Mouse (Mus musculus) liver, embryonic 16.5 days (tissue): ENCODE data around the gene Kif17. TPM values are rescaled to one million over a fixed set of nuclear protein-coding genes. Genes with fewer than 3 reads are reported as not detected.
"Not testable (repeated sequence)": the region's sequence is repeated elsewhere in the genome, so short reads cannot be mapped to it uniquely, and the experiment has no call there.

Source experiments
- ATAC-seq: fragments of 200-750 bp; cut with Nextera tagmentation; 2 replicates; pipeline ENCODE4 v1.8.0; 2017; ENCODE audit warnings: low read depth, mild to moderate bottlenecking, moderate number of reproducible peaks, moderate library complexity
- H3K27ac ChIP-seq: fragments of 300-500 bp; sonication (generic); 2 replicates; pipeline ENCODE4 v1.5.1; 2014; ENCODE audit warnings: mild to moderate bottlenecking, low read length
- H3K27me3 ChIP-seq: fragments of 300-500 bp; sonication (generic); 2 replicates; pipeline ENCODE4 v1.6.1; 2014; ENCODE audit warnings: low read depth, low read length, mixed read lengths; ENCODE audit not compliant: control insufficient read depth, insufficient read depth
- H3K36me3 ChIP-seq: fragments of 300-500 bp; sonication (generic); 2 replicates; pipeline ENCODE4 v1.6.1; 2014; ENCODE audit warnings: mild to moderate bottlenecking; ENCODE audit not compliant: control insufficient read depth, insufficient read depth
- H3K4me1 ChIP-seq: fragments of 300-500 bp; sonication (generic); 2 replicates; pipeline ENCODE4 v1.6.1; 2014; ENCODE audit warnings: low read depth, low read length, mixed read lengths; ENCODE audit not compliant: control insufficient read depth
- H3K4me2 ChIP-seq: fragments of 300-500 bp; sonication (generic); 2 replicates; pipeline ENCODE4 v1.6.1; 2014; ENCODE audit warnings: low read depth, low read length, mixed read lengths
- H3K4me3 ChIP-seq: fragments of 300-500 bp; sonication (generic); 2 replicates; pipeline ENCODE4 v1.5.1; 2014; ENCODE audit warnings: low read depth, mild to moderate bottlenecking, low read length
- H3K9ac ChIP-seq: fragments of 300-500 bp; sonication (generic); 2 replicates; pipeline ENCODE4 v1.6.1; 2014; ENCODE audit warnings: low read depth, low read length
- H3K9me3 ChIP-seq: fragments of 300-500 bp; sonication (generic); replicated peaks from 2 replicates; pipeline ENCODE4 v1.6.1; 2016; ENCODE audit warnings: low read length; ENCODE audit not compliant: control insufficient read depth
- WGBS: fragments of 180-500 bp; shearing (Covaris S2); extraction: QIAGEN DNeasy Blood & Tissue Kit; methylation state at CpG from one replicate; pipeline ENCODE4 v1.1.7; 2014; ENCODE audit not compliant: insufficient replicate concordance; 5-methylcytosine and 5-hydroxymethylcytosine counted together
- polyA plus RNA-seq: library from polyadenylated mRNA; unstranded; fragments of >200 nt; fragmentation: Nextera tagmentation; extraction: Ambion mirVana; gene quantifications from 2 replicates; pipeline ENCODE4 v1.2.1, GENCODE M21; 2015

Gene Kif17
- polyA plus RNA-seq, 1 experiment from 2014 or later, result 0.35 TPM

- H3K4me3 ChIP-seq, result peak overlapping the region; percentile 93
- no peaks in the 10 kb centered on the region for H3K9me3 ChIP-seq
- peaks cover 13% of the 10 kb centered on the region for H3K4me1 ChIP-seq
- H3K4me2 ChIP-seq, result peak overlapping the region; percentile 69
- H3K27ac ChIP-seq, result peak overlapping the region; percentile 93
- H3K36me3 ChIP-seq, result no peaks in the 10 kb centered on the region
- ATAC-seq, result peak; percentile 93
- H3K27me3 ChIP-seq, result no peaks in the 10 kb centered on the region; the same call in 1 of the 2 replicates
- WGBS, result under 1% methylated on average over 44 of the region's 45 CpGs
- peak overlapping the region; percentile 83 for H3K9ac ChIP-seq
These were observed 75.3 kb downstream of the Kif17 start for GRCm38 (mm10) chr4:138325466-138326076.

DNA sequence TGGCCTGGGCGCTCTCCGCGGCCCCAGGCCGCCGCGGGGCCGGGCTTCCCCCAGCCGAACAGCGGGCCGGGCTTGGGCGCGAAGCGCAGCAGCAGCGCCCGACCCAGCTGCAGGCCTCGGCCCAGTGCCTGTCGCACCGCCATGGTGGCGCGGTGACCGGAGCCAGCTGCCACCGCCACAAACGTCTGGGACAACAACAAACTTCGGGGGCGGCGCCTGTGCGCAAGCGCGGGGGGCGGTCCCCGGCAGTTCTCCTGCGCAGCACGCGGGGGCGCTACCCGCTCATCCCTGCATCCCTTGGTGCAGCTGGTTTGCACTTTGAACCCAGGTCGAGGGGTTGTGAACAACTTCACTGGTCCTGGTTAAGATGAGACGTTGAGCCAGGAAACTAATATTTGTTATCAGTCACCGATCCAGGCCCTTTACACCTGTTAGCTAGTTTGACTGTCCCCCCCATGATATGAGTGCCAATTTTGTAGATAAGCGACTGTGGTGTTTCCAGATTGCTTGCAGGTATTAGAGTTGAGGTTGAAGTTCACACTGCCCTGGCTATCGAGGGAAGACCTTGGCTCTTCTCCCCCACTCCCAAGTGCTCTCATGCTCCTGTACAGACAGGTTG, 76.0 kb downstream of the Kif17 start, which contains the start of gene Pink1:
Gene Pink1 (minus strand): TSS at position 231 of the 619 bp plus-strand sequence.
- H3K27me3 ChIP-seq, result peaks cover 4% of the 10 kb centered on the region; the same call in 1 of the 2 replicates
- H3K36me3 ChIP-seq, result no peaks in the 10 kb centered on the region
- no peaks in the 10 kb centered on the region for H3K9me3 ChIP-seq
- H3K4me3 ChIP-seq, result peak within 1 kb of the TSS; percentile 93
- peak within 1 kb of the TSS; percentile 93 for H3K27ac ChIP-seq
- ATAC-seq, result peak; percentile 62
- peak within 1 kb of the TSS; percentile 69 for H3K4me2 ChIP-seq
- WGBS, result 2% methylated on average over 41 of the region's 41 CpGs
- H3K4me1 ChIP-seq, result peaks cover 13% of the 10 kb centered on the region
- peak within 1 kb of the TSS; percentile 83 for H3K9ac ChIP-seq

DNA sequence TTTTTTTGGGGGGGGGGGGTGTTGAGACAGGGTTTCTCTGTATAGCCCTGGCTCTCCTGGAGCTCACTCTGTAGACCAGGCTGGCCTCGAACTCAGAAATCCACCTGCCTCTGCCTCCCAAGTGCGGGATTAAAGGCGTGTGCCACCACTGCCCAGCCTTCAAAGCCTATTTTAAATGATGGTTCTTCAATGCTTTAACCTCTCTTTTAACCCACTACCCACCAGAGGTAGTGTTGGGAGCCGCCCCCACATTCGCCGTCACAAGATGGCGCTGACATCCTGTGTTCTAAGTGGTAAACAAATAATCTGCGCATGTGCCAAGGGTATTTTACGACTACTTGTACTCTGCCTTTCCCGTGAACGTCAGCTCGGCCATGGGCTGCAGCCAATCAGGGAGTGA, 76.9 kb downstream of the Kif17 start:
- 60% methylated on average over 8 of the region's 12 CpGs for WGBS
- H3K27me3 ChIP-seq, ATAC-seq, H3K9me3 ChIP-seq, H3K9ac ChIP-seq, H3K36me3 ChIP-seq, H3K4me3 ChIP-seq: not testable (repeated sequence)
- Histone ChIP-seq H3K4me2 (0 out of 2 replicates have a peak overlapping the region, but pooled peaks have one; percentile 6), H3K27ac (peak overlapping the region; percentile 93; the same call in 1 of the 2 replicates), H3K4me1 (peaks cover 13% of the 10 kb centered on the region)

DNA sequence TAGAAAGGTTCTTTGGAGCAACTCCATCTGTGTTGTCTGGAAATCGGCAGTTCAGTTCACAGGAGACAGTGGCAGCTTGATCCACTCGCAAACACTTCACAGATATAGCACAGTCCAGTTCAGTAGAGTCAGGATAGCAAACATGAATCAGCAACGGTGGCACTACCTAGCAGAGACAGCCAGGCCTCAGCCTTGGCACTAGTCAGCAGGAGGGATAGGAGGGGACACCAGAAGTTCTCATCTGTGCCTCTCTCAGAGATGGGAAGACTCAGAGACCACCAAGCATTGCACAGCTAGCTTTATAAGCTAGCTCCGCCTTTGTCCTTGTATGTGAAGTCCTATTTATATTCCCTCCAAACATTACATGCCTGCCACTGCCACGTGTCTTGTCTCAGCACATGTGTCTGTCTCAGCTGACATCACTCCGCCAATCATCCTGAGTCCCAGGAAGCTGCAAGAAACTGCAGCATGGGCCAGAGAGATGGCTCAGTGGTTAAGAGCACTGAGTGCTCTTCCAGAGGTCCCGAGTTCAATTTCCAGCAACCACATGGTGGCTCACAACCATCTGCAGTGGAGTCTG, 77.7 kb downstream of the Kif17 start:
- 58% methylated on average over 7 of the region's 7 CpGs for WGBS
- Histone ChIP-seq H3K4me1 (peaks cover 13% of the 10 kb centered on the region), H3K9me3 (no peaks in the 10 kb centered on the region), H3K4me3 (peak overlapping the region; percentile 53), H3K27me3 (peaks cover 4% of the 10 kb centered on the region; the same call in 1 of the 2 replicates), H3K27ac (peak overlapping the region; percentile 69), H3K36me3 (no peaks in the 10 kb centered on the region), H3K9ac (peak overlapping the region; percentile 41), H3K4me2 (peak overlapping the region; percentile 40)
- ATAC-seq, result no peak

DNA sequence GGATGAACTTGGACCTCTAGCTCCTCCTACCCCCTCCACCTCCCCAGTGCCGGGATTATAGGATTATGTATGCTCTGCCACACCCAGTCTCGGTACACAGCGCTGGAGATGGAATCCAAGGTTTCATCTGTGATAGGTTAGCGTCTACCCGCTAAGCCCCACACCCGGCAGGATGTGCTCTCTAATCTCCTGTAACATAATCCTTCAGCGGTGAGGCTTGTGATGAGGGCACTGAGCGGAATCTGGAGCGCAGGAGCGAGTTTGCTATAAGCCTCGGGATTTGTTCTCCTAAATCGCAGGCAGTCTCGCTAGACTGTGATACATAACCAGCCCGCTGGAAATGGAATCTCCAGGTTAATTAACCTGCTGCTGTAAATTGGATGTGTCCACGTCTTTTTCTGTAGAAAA, 80.0 kb downstream of the Kif17 start:
- Histone ChIP-seq H3K27me3 (peaks cover 4% of the 10 kb centered on the region; the same call in 1 of the 2 replicates), H3K9ac (no peak overlapping the region), H3K36me3 (no peaks in the 10 kb centered on the region), H3K9me3 (no peaks in the 10 kb centered on the region), H3K4me2 (no peak overlapping the region), H3K4me1 (peaks cover 7% of the 10 kb centered on the region), H3K27ac (no peak overlapping the region), H3K4me3 (no peak overlapping the region)
- 27% methylated on average over 15 of the region's 15 CpGs for WGBS
- no peak for ATAC-seq

GRCm38 (mm10) chr4:138331647-138332046, 81.4 kb downstream of the Kif17 start:
- no peaks in the 10 kb centered on the region for H3K9me3 ChIP-seq
- no peaks in the 10 kb centered on the region; the same call in 1 of the 2 replicates for H3K4me1 ChIP-seq
- 70% methylated on average over 9 of the region's 9 CpGs for WGBS
- H3K4me3 ChIP-seq, result no peak overlapping the region
- H3K27ac ChIP-seq, result no peak overlapping the region
- H3K9ac ChIP-seq, result no peak overlapping the region
- H3K36me3 ChIP-seq, result no peaks in the 10 kb centered on the region
- H3K4me2 ChIP-seq, result no peak overlapping the region
- ATAC-seq, result no peak
- H3K27me3 ChIP-seq, result peaks cover 4% of the 10 kb centered on the region; the same call in 1 of the 2 replicates

DNA sequence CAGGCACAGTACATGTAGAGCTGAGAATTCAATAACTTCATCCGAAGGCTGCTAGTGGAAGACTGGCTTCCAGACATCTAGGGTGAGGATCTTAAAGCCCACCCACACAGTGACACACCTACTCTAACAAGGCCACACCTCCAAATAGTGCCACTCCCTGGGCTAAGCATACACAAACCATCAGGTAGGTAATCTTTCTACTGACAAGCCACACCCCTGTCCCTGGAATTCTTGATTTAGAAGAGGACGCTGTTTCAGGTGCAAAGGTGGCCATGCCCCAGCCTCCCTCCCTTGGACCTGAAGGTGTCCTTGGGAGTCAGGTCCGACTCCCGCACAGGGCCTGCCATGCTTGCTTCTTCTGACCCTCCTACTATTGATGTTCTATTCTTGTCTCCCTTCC, 82.9 kb downstream of the Kif17 start:
- H3K36me3 ChIP-seq, result no peaks in the 10 kb centered on the region
- 74% methylated on average over 4 of the region's 4 CpGs for WGBS

DNA sequence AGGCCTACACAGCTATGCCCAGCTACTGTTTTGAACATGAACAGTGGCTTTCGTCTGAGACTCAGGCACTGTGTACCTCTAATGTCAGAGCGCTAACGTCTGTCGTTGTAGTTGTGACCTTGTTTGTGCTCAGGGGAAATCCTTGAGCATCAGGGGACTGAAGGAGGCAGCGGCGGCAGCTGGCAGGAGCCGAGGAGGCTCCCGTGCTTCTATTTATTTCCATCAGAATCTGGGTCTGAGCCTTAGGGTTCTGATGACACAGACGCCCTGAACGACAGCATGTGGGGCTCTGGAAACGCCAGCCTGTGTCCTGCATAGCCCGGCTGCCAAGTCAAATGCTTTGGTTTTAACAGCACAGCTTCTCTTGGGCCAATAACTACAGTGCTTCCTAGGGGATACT, 84.8 kb downstream of the Kif17 start:
- Histone ChIP-seq H3K27ac (no peak overlapping the region), H3K9ac (no peak overlapping the region), H3K4me1 (peaks cover 2% of the 10 kb centered on the region), H3K4me2 (no peak overlapping the region), H3K36me3 (no peaks in the 10 kb centered on the region), H3K4me3 (no peak overlapping the region), H3K27me3 (peaks cover 4% of the 10 kb centered on the region; the same call in 1 of the 2 replicates), H3K9me3 (no peaks in the 10 kb centered on the region)
- 79% methylated on average over 12 of the region's 12 CpGs for WGBS
- ATAC-seq, result no peak

More for the DNA sequence above, 82.9 kb downstream of the Kif17 start:
- no peak overlapping the region for H3K9ac ChIP-seq
- no peak overlapping the region for H3K27ac ChIP-seq
- no peak overlapping the region for H3K4me2 ChIP-seq
- H3K9me3 ChIP-seq, result no peaks in the 10 kb centered on the region
- peaks cover 2% of the 10 kb centered on the region for H3K4me1 ChIP-seq
- H3K27me3 ChIP-seq, result peaks cover 4% of the 10 kb centered on the region; the same call in 1 of the 2 replicates
- ATAC-seq, result no peak
- H3K4me3 ChIP-seq, result no peak overlapping the region

DNA sequence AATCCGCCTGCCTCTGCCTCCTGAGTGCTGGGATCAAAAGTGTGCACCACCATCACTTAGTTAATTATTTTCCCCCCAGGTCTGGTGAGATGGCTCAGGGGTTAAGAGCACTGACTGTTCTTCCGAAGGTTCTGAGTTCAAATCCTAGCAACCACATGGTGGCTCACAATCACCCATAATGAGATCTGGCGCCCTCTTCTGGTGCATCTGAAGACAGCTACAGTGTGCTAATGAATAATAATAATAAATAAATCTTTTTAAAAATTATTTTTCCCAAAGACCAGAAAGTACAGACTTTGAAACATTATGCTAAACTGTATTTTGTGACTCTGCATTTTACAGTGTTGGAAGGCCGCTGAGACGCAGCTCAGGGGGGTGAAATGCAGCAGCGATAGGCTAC, 85.4 kb downstream of the Kif17 start:
- no peaks in the 10 kb centered on the region for H3K36me3 ChIP-seq
- peaks cover 4% of the 10 kb centered on the region; the same call in 1 of the 2 replicates for H3K27me3 ChIP-seq
- H3K9me3 ChIP-seq, result no peaks in the 10 kb centered on the region
- H3K27ac ChIP-seq, result no peak overlapping the region
- no peak overlapping the region for H3K4me3 ChIP-seq
- H3K4me2 ChIP-seq, result no peak overlapping the region
- no peak overlapping the region for H3K9ac ChIP-seq
- peaks cover 2% of the 10 kb centered on the region for H3K4me1 ChIP-seq
- 70% methylated on average over 6 of the region's 6 CpGs for WGBS
- no peak for ATAC-seq
